Mouse (Mus musculus): ENCODE results near the gene Tmem127.

- TF ChIP-seq MXI1 (IDR thresholded peaks at IDR 0.05; ENCODE audit: low read depth, low read length): no peak
- TF ChIP-seq USF1 (IDR thresholded peaks at IDR 0.05; ENCODE audit: low read depth, low read length): no peak
- no peak for TF ChIP-seq MYC (IDR thresholded peaks at IDR 0.05; ENCODE audit: low read depth, low read length)
- TF ChIP-seq HCFC1 (IDR thresholded peaks at IDR 0.05; ENCODE audit: low read depth, low read length): no peak
- no peak for TF ChIP-seq CTCF (IDR thresholded peaks at IDR 0.05 in 2 of 3, conservative IDR thresholded peaks at IDR 0.05 in 1 of 3; ENCODE audit: control insufficient read depth in 1 of 3, insufficient read depth in 1 of 3, low read depth in 2 of 3, low read length in 3 of 3, poor library complexity in 1 of 3, severe bottlenecking in 1 of 3)
- TF ChIP-seq JUND (IDR thresholded peaks at IDR 0.05; ENCODE audit: low read depth, low read length): peak; percentile 52; the same call in 1 of the 2 replicates
- no peak for TF ChIP-seq POLR2A (IDR thresholded peaks at IDR 0.05; ENCODE audit: control insufficient read depth in 1 of 2, insufficient read depth in 1 of 2, low read depth in 1 of 2, low read length in 2 of 2, poor library complexity in 1 of 2)
- no peak for TF ChIP-seq NELFE (IDR thresholded peaks at IDR 0.05; ENCODE audit: low read depth, low read length)
- no peak for TF ChIP-seq CHD2 (IDR thresholded peaks at IDR 0.05; ENCODE audit: low read length)
- TF ChIP-seq USF2 (IDR thresholded peaks at IDR 0.05; ENCODE audit: borderline replicate concordance in 1 of 2, insufficient read depth in 1 of 2, low read depth in 1 of 2, low read length in 2 of 2): no peak
- TF ChIP-seq POLR2AphosphoS2 (IDR thresholded peaks at IDR 0.05; ENCODE audit: low read length): no peak
- TF ChIP-seq UBTF (IDR thresholded peaks at IDR 0.05; ENCODE audit: borderline replicate concordance, insufficient read depth, low read depth, low read length): no peak
Measured at GRCm38 (mm10) chr2:127262480-127262879, 14.8 kb downstream of the Tmem127 start.

All from MEL (cell line).